Mouse (Mus musculus): ENCODE results near the gene Krt80. TPM values are rescaled to one million over a fixed set of nuclear protein-coding genes. Genes with fewer than 3 reads are reported as not detected.

Krt80 gene
- polyA plus RNA-seq, 1 experiment from 2014 or later = 7.5 TPM

DNA sequence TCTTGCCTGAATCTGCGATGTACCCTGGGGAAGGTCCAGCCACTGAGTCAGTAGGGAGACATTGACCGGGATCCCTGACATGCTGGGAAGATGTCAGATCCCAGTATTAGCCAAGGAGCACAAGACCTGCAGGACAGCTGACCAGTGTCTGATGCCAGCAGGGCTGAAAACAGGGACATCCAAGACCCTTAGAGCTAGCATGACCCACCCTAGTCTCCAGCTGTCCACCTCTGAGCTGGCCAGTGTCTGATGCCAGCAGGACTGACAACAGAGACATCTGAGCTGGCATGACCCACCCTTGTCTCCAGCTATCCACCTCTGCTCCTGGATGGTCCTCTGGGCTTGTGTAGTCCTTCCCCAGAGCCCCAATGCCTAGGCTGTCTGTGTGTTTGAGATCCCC lies 3.0 kb downstream of the Krt80 start:
- peaks cover 66% of the 10 kb centered on the region for H3K4me1 ChIP-seq (replicated peaks)
- WGBS = 56% methylated on average over 2 of the region's 2 CpGs
- no peak for ATAC-seq (ENCODE audit: insufficient number of reproducible peaks, low FRiP score)
- no peak overlapping the region for H3K4me3 ChIP-seq
- no peaks in the 10 kb centered on the region for H3K36me3 ChIP-seq
- H3K9ac ChIP-seq = no peak overlapping the region
- no peak overlapping the region for H3K4me2 ChIP-seq
- H3K9me3 ChIP-seq (replicated peaks) = no peaks in the 10 kb centered on the region
- no peak overlapping the region for H3K27ac ChIP-seq (ENCODE audit: poor library complexity, severe bottlenecking)
- H3K27me3 ChIP-seq (replicated peaks) = peaks cover 33% of the 10 kb centered on the region

- Histone ChIP-seq H3K4me2 (no peak overlapping the region), H3K9me3 (replicated peaks) (no peaks in the 10 kb centered on the region), H3K36me3 (no peaks in the 10 kb centered on the region), H3K9ac (no peak overlapping the region), H3K4me1 (replicated peaks) (peaks cover 61% of the 10 kb centered on the region), H3K27me3 (replicated peaks) (peaks cover 33% of the 10 kb centered on the region), H3K27ac (ENCODE audit: poor library complexity, severe bottlenecking) (no peak overlapping the region), H3K4me3 (no peak overlapping the region)
- 55% methylated on average over 3 of the region's 3 CpGs for WGBS
- ATAC-seq (ENCODE audit: insufficient number of reproducible peaks, low FRiP score) = no peak
These were observed 3.5 kb downstream of the Krt80 start for GRCm38 (mm10) chr15:101366482-101366881.

- WGBS = 57% methylated on average over 4 of the region's 4 CpGs
- no peak for ATAC-seq (ENCODE audit: insufficient number of reproducible peaks, low FRiP score)
- Histone ChIP-seq H3K36me3 (no peaks in the 10 kb centered on the region), H3K4me2 (no peak overlapping the region), H3K27me3 (replicated peaks) (peaks cover 38% of the 10 kb centered on the region), H3K9ac (0 out of 2 replicates have a peak overlapping the region, but pooled peaks have one; percentile 2), H3K4me3 (no peak overlapping the region), H3K27ac (ENCODE audit: poor library complexity, severe bottlenecking) (no peak overlapping the region), H3K4me1 (replicated peaks) (peaks cover 54% of the 10 kb centered on the region), H3K9me3 (replicated peaks) (no peaks in the 10 kb centered on the region)
These were observed 4.2 kb downstream of the Krt80 start for GRCm38 (mm10) chr15:101365721-101366120.

DNA sequence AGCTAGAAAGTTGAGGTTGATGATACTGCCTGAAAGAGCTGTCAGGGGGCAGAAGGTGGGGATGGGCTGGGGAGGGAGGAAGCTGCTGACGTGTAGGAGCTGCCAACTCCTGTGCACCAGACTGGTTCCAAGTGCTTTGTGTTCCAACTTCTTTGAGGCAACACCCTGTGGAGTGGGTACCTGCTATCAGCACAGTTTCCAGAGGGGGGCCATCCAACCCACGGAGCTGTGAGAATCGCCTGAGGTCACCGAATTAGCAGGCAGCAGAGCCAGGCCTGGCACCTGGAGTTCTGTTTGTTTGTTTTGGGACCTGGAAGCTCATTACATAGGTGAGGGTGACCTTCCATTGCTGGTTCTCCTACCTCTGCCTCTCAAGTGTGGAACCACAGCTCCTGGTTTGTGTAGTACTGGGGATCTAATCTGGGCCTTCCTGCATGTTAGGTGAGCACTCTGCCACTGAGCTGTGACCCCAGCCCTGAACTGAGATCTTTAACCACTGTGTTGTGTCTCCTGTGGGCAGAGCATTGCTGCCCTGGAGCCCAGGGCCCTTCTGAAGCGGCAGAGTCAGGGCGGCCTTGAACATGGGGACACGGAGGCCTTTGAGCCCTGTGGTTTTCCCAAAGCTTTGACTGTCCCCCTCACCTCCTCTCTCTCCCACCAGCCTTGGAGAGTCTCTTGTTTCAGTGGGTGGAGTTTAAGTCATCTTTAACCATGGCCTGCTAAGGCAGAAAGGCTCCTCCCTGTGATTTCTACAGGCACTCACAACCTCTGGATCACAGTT lies 4.9 kb downstream of the Krt80 start:
- H3K9ac ChIP-seq = no peak overlapping the region
- no peak overlapping the region for H3K4me2 ChIP-seq
- no peak for ATAC-seq (ENCODE audit: insufficient number of reproducible peaks, low FRiP score)
- H3K27ac ChIP-seq (ENCODE audit: poor library complexity, severe bottlenecking) = no peak overlapping the region
- 55% methylated on average over 7 of the region's 7 CpGs for WGBS
- peaks cover 41% of the 10 kb centered on the region for H3K27me3 ChIP-seq (replicated peaks)
- H3K4me3 ChIP-seq = no peak overlapping the region
- no peaks in the 10 kb centered on the region for H3K36me3 ChIP-seq
- peaks cover 47% of the 10 kb centered on the region for H3K4me1 ChIP-seq (replicated peaks)
- no peaks in the 10 kb centered on the region for H3K9me3 ChIP-seq (replicated peaks)

- WGBS = 44% methylated on average over 6 of the region's 6 CpGs
- Histone ChIP-seq H3K27me3 (replicated peaks) (peaks cover 41% of the 10 kb centered on the region), H3K4me2 (no peak overlapping the region), H3K4me1 (replicated peaks) (peaks cover 41% of the 10 kb centered on the region), H3K27ac (ENCODE audit: poor library complexity, severe bottlenecking) (no peak overlapping the region), H3K36me3 (no peaks in the 10 kb centered on the region), H3K9me3 (replicated peaks) (no peaks in the 10 kb centered on the region), H3K4me3 (no peak overlapping the region), H3K9ac (no peak overlapping the region)
- no peak for ATAC-seq (ENCODE audit: insufficient number of reproducible peaks, low FRiP score)
These were observed 5.5 kb downstream of the Krt80 start for GRCm38 (mm10) chr15:101364425-101364824.

- Histone ChIP-seq H3K4me3 (no peak overlapping the region), H3K4me2 (no peak overlapping the region), H3K4me1 (replicated peaks) (peaks cover 36% of the 10 kb centered on the region), H3K9ac (no peak overlapping the region), H3K27ac (ENCODE audit: poor library complexity, severe bottlenecking) (no peak overlapping the region), H3K27me3 (replicated peaks) (peaks cover 41% of the 10 kb centered on the region), H3K9me3 (replicated peaks) (no peaks in the 10 kb centered on the region), H3K36me3 (no peaks in the 10 kb centered on the region)
- no peak for ATAC-seq (ENCODE audit: insufficient number of reproducible peaks, low FRiP score)
- 80% methylated on average over 6 of the region's 6 CpGs for WGBS
These were observed 6.0 kb downstream of the Krt80 start for GRCm38 (mm10) chr15:101363933-101364332.

GRCm38 (mm10) chr15:101362393-101363010 lies 7.5 kb downstream of the Krt80 start:
- no peak overlapping the region for H3K27ac ChIP-seq (ENCODE audit: poor library complexity, severe bottlenecking)
- 53% methylated on average over 4 of the region's 4 CpGs for WGBS
- H3K27me3 ChIP-seq (replicated peaks) = peaks cover 44% of the 10 kb centered on the region

GRCm38 (mm10) chr15:101355382-101355786 lies 14.6 kb downstream of the Krt80 start:
- H3K4me3 ChIP-seq = no peak overlapping the region
- H3K4me2 ChIP-seq = no peak overlapping the region
- no peak overlapping the region for H3K9ac ChIP-seq
- ATAC-seq (ENCODE audit: insufficient number of reproducible peaks, low FRiP score) = no peak
- H3K36me3 ChIP-seq = no peaks in the 10 kb centered on the region
- H3K27me3 ChIP-seq (replicated peaks) = peaks cover 31% of the 10 kb centered on the region
- H3K9me3 ChIP-seq (replicated peaks) = no peaks in the 10 kb centered on the region
- 81% methylated on average over 4 of the region's 4 CpGs for WGBS
- no peak overlapping the region for H3K27ac ChIP-seq (ENCODE audit: poor library complexity, severe bottlenecking)
- H3K4me1 ChIP-seq (replicated peaks) = peaks cover 11% of the 10 kb centered on the region

More at GRCm38 (mm10) chr15:101362393-101363010, 7.5 kb downstream of the Krt80 start:
- no peak overlapping the region for H3K9ac ChIP-seq
- H3K9me3 ChIP-seq (replicated peaks) = no peaks in the 10 kb centered on the region
- no peak overlapping the region for H3K4me3 ChIP-seq
- ATAC-seq (ENCODE audit: insufficient number of reproducible peaks, low FRiP score) = no peak
- H3K4me1 ChIP-seq (replicated peaks) = peaks cover 27% of the 10 kb centered on the region
- H3K36me3 ChIP-seq = no peaks in the 10 kb centered on the region
- H3K4me2 ChIP-seq = no peak overlapping the region

DNA sequence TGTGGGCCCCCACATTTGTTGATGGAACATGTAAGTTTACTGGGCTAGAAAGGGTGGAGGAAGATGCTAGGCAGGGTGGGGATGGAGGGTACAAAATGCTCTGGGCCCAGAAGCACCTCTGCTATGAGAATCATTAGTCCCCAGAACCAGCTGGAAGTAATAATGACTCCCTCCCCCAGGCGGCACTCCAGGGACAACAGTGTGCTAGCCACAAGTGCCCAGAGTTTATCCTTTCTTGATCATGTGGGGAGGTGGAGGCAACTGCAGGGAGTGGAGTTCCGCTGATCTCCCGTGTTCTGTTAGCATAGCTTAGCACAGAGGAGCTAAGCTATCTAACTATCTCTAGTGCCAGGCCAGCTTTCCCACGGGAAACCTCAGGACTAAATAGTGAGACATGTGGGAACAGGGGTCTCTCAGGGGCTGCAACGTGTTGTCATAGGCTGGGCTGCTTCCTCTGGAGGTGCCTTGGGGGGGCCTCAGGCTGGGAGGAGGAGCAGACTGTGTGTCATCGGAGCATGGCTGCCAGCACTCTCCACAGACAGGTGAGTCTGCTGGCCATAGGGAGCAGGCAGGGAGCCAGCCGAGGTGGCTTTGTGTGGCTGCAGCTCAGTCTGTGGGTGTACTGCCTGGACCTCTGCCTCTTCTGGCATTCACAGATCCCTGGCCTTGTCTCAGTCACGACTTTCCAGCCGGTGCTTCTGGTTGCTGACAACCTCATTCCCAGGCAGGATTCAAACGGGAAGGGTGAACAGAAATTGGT lies 17.1 kb downstream of the Krt80 start:
- Histone ChIP-seq H3K36me3 (no peaks in the 10 kb centered on the region), H3K4me3 (no peak overlapping the region), H3K4me2 (no peak overlapping the region), H3K9me3 (replicated peaks) (no peaks in the 10 kb centered on the region), H3K27ac (ENCODE audit: poor library complexity, severe bottlenecking) (no peak overlapping the region), H3K27me3 (replicated peaks) (peaks cover 35% of the 10 kb centered on the region), H3K4me1 (replicated peaks) (peaks cover 13% of the 10 kb centered on the region), H3K9ac (peak overlapping the region; percentile 23; the same call in 1 of the 2 replicates)
- no peak for ATAC-seq (ENCODE audit: insufficient number of reproducible peaks, low FRiP score)
- WGBS = 38% methylated on average over 10 of the region's 10 CpGs

DNA sequence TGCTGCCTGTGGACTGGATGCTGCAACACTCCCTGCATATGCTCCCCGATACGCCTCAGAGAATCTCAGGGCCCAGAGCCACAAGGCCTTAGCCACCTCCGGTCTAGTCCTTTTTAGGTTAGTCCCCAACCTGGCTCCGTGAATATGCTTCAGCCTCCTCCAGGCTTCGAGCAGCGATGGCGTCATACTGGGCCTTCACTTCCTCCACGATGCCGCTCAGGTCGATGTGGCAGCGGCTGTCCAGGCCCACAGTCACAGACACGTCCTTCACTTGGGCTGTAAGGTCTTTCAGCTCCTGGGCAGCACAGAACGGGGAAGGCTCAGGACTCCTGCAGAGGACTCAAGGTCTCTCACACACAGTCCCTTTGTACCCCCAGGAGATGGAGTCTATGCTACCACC lies 17.9 kb downstream of the Krt80 start:
- H3K4me1 ChIP-seq (replicated peaks) = peaks cover 13% of the 10 kb centered on the region
- H3K27me3 ChIP-seq (replicated peaks) = peaks cover 31% of the 10 kb centered on the region
- H3K9me3 ChIP-seq (replicated peaks) = no peaks in the 10 kb centered on the region
- no peak overlapping the region for H3K4me3 ChIP-seq
- no peak overlapping the region for H3K27ac ChIP-seq (ENCODE audit: poor library complexity, severe bottlenecking)
- WGBS = 67% methylated on average over 13 of the region's 13 CpGs
- H3K4me2 ChIP-seq = no peak overlapping the region
- no peak for ATAC-seq (ENCODE audit: insufficient number of reproducible peaks, low FRiP score)
- H3K9ac ChIP-seq = no peak overlapping the region
- no peaks in the 10 kb centered on the region for H3K36me3 ChIP-seq
